Mouse (Mus musculus) neural tube, postnatal 0 days (tissue): ENCODE data around the gene Vmn1r112. TPM values are rescaled to one million over a fixed set of nuclear protein-coding genes. Genes with fewer than 3 reads are reported as not detected.

Source experiments
- polyA plus RNA-seq: library from polyadenylated mRNA; unstranded; fragments of >200 nt; fragmentation: Nextera tagmentation; extraction: Ambion mirVana; gene quantifications from 2 replicates; pipeline ENCODE4 v1.2.1, GENCODE M21; 2015

Vmn1r112 gene
- polyA plus RNA-seq: not detected in 2 replicates

DNA sequence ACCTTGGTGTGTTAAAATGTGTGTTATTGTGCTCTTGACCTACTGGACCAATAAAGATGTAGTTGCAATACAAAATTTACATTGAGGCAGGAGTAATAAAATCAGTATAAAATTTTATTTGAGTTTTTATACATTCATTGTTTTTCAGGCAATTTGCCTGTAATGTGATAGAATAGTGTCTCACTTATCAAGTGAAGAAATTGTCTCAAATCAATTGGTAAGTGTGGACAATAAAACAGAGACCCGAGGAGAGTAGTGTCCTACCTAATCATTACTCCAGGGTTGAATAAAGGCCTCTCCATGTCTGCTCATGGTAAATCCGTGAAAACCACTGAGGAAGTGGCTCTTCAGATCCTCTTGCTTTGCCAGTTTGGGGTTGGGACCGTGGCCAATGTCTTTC, at the start of gene Vmn1r112:
Gene Vmn1r112 (plus strand): TSS at position 301 of the 400 bp plus-strand sequence.

DNA sequence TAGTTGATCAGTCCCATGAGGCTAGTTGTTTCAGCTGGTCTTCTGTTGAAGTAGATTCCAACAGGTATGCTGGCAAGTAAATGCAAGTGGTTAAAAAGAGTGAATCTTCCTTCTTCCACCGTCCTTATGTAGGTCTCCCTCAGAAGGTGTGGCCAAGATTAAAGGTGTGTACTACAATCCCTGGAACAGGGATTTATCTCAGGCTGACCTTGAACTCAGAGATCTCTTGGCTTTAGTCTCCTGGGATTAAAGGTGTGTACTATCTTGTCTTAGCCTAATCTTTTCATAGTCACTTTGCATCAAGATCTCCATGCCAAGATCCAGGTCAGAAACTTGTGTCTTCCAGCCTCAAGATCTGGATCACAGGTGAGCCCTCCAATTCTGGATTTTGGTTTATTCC, 40.5 kb upstream of the Vmn1r112 start, which contains the start of gene Gm10668:
Gene Gm10668 (minus strand): TSS at position 101 of the 400 bp plus-strand sequence.

DNA sequence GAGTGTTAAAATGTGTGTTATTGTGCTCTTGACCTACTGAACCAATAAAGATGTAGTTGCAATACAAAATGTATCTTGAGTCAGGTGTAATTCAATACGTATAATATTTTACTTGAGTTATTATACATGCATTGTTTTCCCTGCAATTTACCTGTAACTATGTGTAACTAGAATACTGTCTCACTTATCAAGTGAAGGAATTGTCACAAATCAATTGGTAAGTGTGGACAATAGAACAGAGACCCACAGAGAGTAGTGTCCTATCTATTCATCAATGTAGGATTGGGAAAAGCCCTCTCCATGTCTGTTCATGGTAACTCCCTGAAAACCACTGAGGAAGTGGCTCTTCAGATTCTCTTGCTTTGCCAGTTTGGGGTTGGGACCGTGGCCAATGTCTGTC, 16.0 kb downstream of the Vmn1r112 start, which contains the start of gene Vmn1r113:
Gene Vmn1r113 (plus strand): TSS at position 301 of the 400 bp plus-strand sequence.

DNA sequence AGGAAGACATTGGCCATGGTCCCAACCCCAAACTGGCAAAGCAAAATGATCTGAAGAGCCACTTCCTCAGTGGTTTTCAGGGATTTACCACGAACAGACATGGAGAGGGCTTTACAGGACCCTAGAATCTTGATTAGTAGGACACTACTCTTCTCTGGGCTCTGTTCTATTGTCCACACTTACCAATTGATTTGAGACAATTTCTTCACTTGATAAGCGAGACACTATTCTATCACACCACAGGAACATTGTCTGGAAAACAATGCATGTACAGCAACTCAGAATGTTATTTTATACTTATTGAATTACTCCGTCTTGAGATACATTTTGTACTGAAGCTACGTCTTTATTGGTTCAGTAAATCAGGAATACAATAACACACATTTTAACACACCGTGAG, 41.1 kb downstream of the Vmn1r112 start, which contains the start of gene Vmn1r114:
Gene Vmn1r114 (minus strand): TSS at position 101 of the 400 bp plus-strand sequence.

Other genes starting within 250 kb of the Vmn1r112 start
- gene Vmn1r104, start 237.3 kb upstream of the Vmn1r112 start, polyA plus RNA-seq: not detected in 2 replicates
- not detected in 2 replicates for gene Gm5726, start 225.4 kb upstream of the Vmn1r112 start, polyA plus RNA-seq
- gene Gm4141, start 194.9 kb upstream of the Vmn1r112 start, polyA plus RNA-seq: not detected in 2 replicates
- not detected in 2 replicates for gene Gm4513, start 172.2 kb upstream of the Vmn1r112 start, polyA plus RNA-seq
- gene Vmn1r107, start 102.3 kb upstream of the Vmn1r112 start, polyA plus RNA-seq: not detected in 2 replicates
- not detected in 2 replicates for gene Vmn1r111, start 68.0 kb upstream of the Vmn1r112 start, polyA plus RNA-seq
- not detected in 2 replicates for gene Gm10668, start 40.6 kb upstream of the Vmn1r112 start, polyA plus RNA-seq
- not detected in 2 replicates for gene Vmn1r113, start 16.1 kb downstream of the Vmn1r112 start, polyA plus RNA-seq
- gene Vmn1r114, start 41.0 kb downstream of the Vmn1r112 start, polyA plus RNA-seq: not detected in 2 replicates
- not detected in 2 replicates for gene Vmn1r115, start 73.8 kb downstream of the Vmn1r112 start, polyA plus RNA-seq
- gene Vmn1r116, start 101.1 kb downstream of the Vmn1r112 start, polyA plus RNA-seq: not detected in 2 replicates
- not detected in 2 replicates for gene Vmn1r117, start 112.9 kb downstream of the Vmn1r112 start, polyA plus RNA-seq
- gene Vmn1r118, start 141.2 kb downstream of the Vmn1r112 start, polyA plus RNA-seq: not detected in 2 replicates
- gene Vmn1r119, start 241.3 kb downstream of the Vmn1r112 start, polyA plus RNA-seq: not detected in 2 replicates